Mouse (Mus musculus) lung, adult 2 months (tissue): ENCODE data around the gene Otop3.

Experiments used
- CTCF ChIP-seq: fragments of 200-500 bp; IDR thresholded peaks from 2 replicates; pipeline ENCODE4 v1.5.1; 2011; ENCODE audit warnings: mild to moderate bottlenecking, low read length, control low read depth; ENCODE audit not compliant: insufficient read depth
- POLR2A ChIP-seq: fragments of 200-500 bp; IDR thresholded peaks from 2 replicates; pipeline ENCODE4 v1.6.1; 2011; ENCODE audit warnings: low read depth, mild to moderate bottlenecking, control low read depth, low read length, borderline replicate concordance; ENCODE audit errors: extremely low read depth

DNA sequence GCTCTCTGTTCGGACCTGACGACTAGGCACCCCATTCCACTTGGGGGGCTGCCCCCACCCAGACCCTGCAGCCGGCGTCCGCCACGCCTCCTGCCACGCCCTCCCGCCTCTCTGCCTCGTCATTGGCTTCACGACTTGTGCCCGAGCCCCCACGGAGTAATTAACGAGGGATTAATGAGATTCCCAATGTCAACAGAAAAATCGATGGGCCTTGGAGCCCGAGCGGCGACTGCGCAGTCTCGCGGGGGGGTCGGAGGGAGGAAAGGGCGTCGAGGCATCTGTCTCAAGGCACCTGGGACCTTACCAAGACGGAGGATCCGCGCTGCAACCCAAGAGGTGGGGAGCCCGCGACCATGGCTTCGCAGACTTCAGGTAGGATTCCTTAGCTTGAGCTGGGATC lies at the start of gene Otop3:
- no peak for TF ChIP-seq CTCF
- no peak for TF ChIP-seq POLR2A
